Mouse (Mus musculus): ENCODE measurements around the gene Rhox6. TPM values are rescaled to one million over a fixed set of nuclear protein-coding genes. Genes with fewer than 3 reads are reported as not detected.
"Not testable (repeated sequence)": the region's sequence is repeated elsewhere in the genome, so short reads cannot be mapped to it uniquely, and the experiment has no call there.

The Rhox6 gene
- total RNA-seq (2014; rRNA removed), result not detected in 2 replicates
- polyA plus RNA-seq (2012; rRNA removed), result not detected in 2 replicates

DNA sequence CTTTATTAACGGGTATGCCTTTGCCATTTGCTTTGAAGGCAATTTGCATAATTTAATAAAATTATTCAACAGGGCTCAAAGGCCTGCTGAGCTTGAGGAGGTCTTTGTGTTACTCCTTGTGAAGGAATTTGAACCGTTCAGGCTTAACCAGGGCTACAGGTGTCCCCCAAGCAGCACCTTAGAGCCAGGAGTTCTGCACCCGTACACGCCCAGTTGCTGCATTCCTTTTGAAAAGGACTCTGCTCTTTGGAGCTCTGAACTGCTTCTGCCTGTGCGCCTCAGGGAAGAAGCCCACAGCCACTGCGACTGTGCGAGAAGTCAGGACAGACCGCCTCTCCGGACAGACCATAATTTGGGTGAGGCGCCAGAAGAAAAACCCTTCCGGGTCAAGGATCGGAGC, at the start of gene Rhox6:
Rhox6 (plus strand) TSS at position 301 of the 400 bp plus-strand sequence.
- not testable (repeated sequence) for H3K27ac ChIP-seq (replicated peaks; ENCODE audit: insufficient read depth, low read depth, low read length)
- 95% methylated on average over 5 of the region's 12 CpGs for WGBS

DNA sequence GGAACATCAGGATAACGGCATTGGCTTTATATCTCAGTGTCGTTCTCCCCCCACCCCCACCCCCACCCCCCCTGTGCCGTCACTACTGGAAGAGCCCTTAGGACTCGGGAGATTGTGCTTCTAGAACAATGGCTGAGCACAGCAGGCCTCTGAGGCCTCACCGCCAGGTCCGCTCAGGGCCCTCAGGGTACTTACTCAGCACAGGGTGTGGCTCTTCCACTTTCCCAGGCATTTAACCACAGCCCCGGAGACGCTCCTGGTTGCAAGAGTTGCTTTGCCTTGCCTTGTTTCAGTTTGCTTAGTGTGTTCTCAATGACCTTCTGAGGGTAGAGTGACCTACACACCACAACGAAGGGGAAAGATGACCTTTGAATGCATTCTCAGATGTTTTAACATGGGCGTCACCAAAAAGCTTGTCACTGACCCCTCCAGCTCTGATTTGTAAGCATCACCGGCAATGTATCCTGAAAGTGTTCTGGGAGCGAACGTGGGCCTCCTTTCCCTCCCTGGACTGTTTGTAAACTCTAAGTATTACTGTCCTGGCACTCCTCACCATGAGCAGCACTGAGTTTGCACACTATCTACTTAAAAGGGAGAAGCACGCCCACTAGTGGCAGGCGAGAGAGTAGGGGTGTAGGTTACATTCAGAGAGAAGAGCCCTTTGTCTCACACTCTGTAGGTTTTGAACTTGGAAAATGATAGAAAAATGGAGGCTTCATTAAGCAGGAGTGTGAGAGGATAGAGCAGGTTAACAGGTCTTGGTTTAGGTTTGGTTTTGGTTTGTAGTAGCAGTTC, 19.2 kb upstream of the Rhox6 start:
- 80% methylated on average over 15 of the region's 15 CpGs for WGBS
- Histone ChIP-seq H3K27ac (replicated peaks; ENCODE audit: insufficient read depth, low read depth, low read length) (no peak overlapping the region), H3K27me3 (ENCODE audit: control insufficient read depth, insufficient read depth, low read length) (no peaks in the 10 kb centered on the region), H3K4me1 (ENCODE audit: control insufficient read depth, insufficient read depth, low read length) (no peaks in the 10 kb centered on the region), H3K79me2 (ENCODE audit: control insufficient read depth, insufficient read depth, low read length) (no peaks in the 10 kb centered on the region), H3K36me3 (ENCODE audit: control insufficient read depth, insufficient read depth, low read length) (no peaks in the 10 kb centered on the region), H3K4me3 (ENCODE audit: insufficient read depth, low read depth, low read length) (no peak overlapping the region), H3K9ac (ENCODE audit: low read depth, low read length) (no peak overlapping the region)
- DNase-seq (ENCODE audit: extremely low read depth, low read depth, low spot score), result peak; percentile 41
- TF ChIP-seq CTCF (IDR thresholded peaks at IDR 0.05; ENCODE audit: low read depth, low read length) (peak; percentile 56; the same call in 1 of the 2 replicates), POLR2A (IDR thresholded peaks at IDR 0.05; ENCODE audit: extremely low read depth, insufficient read depth, low read length) (no peak)

More for the DNA sequence above, at the start of gene Rhox6:
- H3K36me3 ChIP-seq (ENCODE audit: control insufficient read depth, insufficient read depth, low read length); H3K79me2 ChIP-seq (ENCODE audit: control insufficient read depth, insufficient read depth, low read length); H3K4me3 ChIP-seq (ENCODE audit: insufficient read depth, low read depth, low read length); H3K27me3 ChIP-seq (ENCODE audit: control insufficient read depth, insufficient read depth, low read length); DNase-seq (ENCODE audit: extremely low read depth, low read depth, low spot score); H3K9ac ChIP-seq (ENCODE audit: low read depth, low read length); H3K4me1 ChIP-seq (ENCODE audit: control insufficient read depth, insufficient read depth, low read length): not testable (repeated sequence)

DNA sequence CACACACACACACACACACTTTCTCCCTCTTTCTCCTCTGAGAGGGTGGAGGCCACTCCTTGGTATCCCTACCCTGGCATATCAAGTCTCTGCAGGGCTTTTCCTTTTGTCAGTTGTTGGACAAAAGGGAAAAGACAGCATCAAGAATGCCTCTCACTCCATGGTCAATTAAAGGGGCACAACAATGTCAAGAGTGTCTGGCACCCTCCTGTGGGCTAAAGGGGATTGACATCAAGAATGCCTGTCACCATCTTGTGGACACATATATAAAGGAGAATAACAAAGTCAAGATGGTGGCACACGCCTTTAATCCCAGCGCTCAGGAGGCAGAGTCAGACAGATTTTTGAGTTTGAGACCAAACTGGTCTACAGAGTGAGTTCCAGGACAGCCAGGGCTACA, 17.3 kb upstream of the Rhox6 start:
- no peak overlapping the region for H3K9ac ChIP-seq (ENCODE audit: low read depth, low read length)
- no peaks in the 10 kb centered on the region for H3K79me2 ChIP-seq (ENCODE audit: control insufficient read depth, insufficient read depth, low read length)
- H3K27ac ChIP-seq (replicated peaks; ENCODE audit: insufficient read depth, low read depth, low read length), result no peak overlapping the region
- H3K4me1 ChIP-seq (ENCODE audit: control insufficient read depth, insufficient read depth, low read length), result no peaks in the 10 kb centered on the region
- no peaks in the 10 kb centered on the region for H3K27me3 ChIP-seq (ENCODE audit: control insufficient read depth, insufficient read depth, low read length)
- H3K36me3 ChIP-seq (ENCODE audit: control insufficient read depth, insufficient read depth, low read length), result no peaks in the 10 kb centered on the region
- no peak for DNase-seq (ENCODE audit: extremely low read depth, low read depth, low spot score)
- H3K4me3 ChIP-seq (ENCODE audit: insufficient read depth, low read depth, low read length), result no peak overlapping the region
- WGBS, result 86% methylated on average over 2 of the region's 2 CpGs
- TF ChIP-seq POLR2A (IDR thresholded peaks at IDR 0.05; ENCODE audit: extremely low read depth, insufficient read depth, low read length), result no peak
- no peak for TF ChIP-seq CTCF (IDR thresholded peaks at IDR 0.05; ENCODE audit: low read depth, low read length)

DNA sequence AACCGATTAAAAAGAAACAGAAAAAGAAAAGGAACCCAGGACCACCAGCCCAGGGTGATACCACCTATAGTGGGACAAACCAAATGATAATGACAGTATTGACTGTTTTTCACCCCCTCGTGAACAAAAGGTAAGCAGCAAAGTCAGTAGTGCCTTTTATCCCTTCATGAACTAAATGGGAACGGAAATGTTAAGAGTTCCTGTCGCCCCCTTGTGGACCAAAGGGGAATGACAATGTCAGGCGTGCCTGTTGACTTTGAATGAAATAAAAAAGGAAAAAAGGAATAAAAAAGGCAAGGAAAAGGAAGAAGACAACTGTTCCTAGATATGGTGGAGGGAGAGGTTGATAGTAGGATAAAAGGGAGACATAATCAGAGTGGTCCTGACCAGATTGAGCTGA, 15.5 kb upstream of the Rhox6 start:
- Histone ChIP-seq H3K4me1 (ENCODE audit: control insufficient read depth, insufficient read depth, low read length) (no peaks in the 10 kb centered on the region), H3K4me3 (ENCODE audit: insufficient read depth, low read depth, low read length) (no peak overlapping the region), H3K27me3 (ENCODE audit: control insufficient read depth, insufficient read depth, low read length) (no peaks in the 10 kb centered on the region), H3K36me3 (ENCODE audit: control insufficient read depth, insufficient read depth, low read length) (no peaks in the 10 kb centered on the region), H3K9ac (ENCODE audit: low read depth, low read length) (no peak overlapping the region), H3K79me2 (ENCODE audit: control insufficient read depth, insufficient read depth, low read length) (no peaks in the 10 kb centered on the region), H3K27ac (replicated peaks; ENCODE audit: insufficient read depth, low read depth, low read length) (no peak overlapping the region)
- WGBS, result 15% methylated on average over 5 of the region's 5 CpGs
- TF ChIP-seq CTCF (IDR thresholded peaks at IDR 0.05; ENCODE audit: low read depth, low read length) (peak; percentile 29; the same call in 1 of the 2 replicates), POLR2A (IDR thresholded peaks at IDR 0.05; ENCODE audit: extremely low read depth, insufficient read depth, low read length) (no peak)
- peak; percentile 11 for DNase-seq (ENCODE audit: extremely low read depth, low read depth, low spot score)

DNA sequence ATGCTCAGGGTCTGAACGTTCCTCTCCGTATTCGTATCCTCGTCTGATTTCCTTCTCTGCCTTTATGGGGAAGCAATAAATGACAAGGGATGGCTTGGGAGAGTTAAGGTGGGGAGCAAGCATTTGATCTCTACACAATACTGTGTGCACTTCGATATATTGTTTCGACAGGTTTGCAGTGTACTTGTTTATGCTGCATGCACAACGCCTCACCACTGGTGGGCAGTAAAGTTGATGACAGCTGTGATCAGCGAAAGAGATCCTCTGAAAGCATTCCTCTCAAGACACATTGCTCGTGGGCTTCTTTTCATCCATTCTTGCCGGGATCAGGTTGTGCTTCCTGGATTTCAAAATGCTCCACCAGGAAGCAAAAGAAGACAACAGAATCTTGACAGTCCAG, 11.0 kb upstream of the Rhox6 start:
- H3K36me3 ChIP-seq (ENCODE audit: control insufficient read depth, insufficient read depth, low read length), result no peaks in the 10 kb centered on the region
- DNase-seq (ENCODE audit: extremely low read depth, low read depth, low spot score), result no peak

DNA sequence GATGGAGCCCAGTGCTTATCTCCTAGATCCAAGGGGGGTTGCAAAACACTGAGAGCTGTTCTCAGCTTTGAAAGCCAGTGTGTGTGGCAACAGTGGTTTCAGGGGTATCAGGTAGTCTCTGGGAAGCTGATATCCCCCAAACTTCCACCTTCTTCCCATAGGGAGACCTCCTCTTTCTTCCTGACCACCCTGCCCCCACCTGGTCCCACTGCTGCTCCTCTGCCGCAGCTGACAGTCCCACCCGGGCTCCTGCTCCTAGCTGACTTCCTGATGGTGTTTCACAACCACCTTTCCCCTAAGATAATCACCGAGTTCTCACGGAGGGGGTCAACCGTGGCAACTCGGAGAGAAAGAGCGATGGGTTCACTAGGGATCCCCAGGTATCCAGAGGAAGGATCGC, 4.7 kb downstream of the Rhox6 start, which contains the start of gene Rhox7a:
Rhox7a (plus strand) TSS at position 301 of the 400 bp plus-strand sequence.
- not testable (repeated sequence) for H3K79me2 ChIP-seq (ENCODE audit: control insufficient read depth, insufficient read depth, low read length); H3K9ac ChIP-seq (ENCODE audit: low read depth, low read length); H3K27ac ChIP-seq (replicated peaks; ENCODE audit: insufficient read depth, low read depth, low read length); H3K36me3 ChIP-seq (ENCODE audit: control insufficient read depth, insufficient read depth, low read length); H3K4me3 ChIP-seq (ENCODE audit: insufficient read depth, low read depth, low read length); H3K4me1 ChIP-seq (ENCODE audit: control insufficient read depth, insufficient read depth, low read length); H3K27me3 ChIP-seq (ENCODE audit: control insufficient read depth, insufficient read depth, low read length); DNase-seq (ENCODE audit: extremely low read depth, low read depth, low spot score)
- WGBS, result 58% methylated on average over 8 of the region's 8 CpGs

More for the DNA sequence above, 11.0 kb upstream of the Rhox6 start:
- H3K4me1 ChIP-seq (ENCODE audit: control insufficient read depth, insufficient read depth, low read length), result no peaks in the 10 kb centered on the region
- H3K4me3 ChIP-seq (ENCODE audit: insufficient read depth, low read depth, low read length), result no peak overlapping the region
- WGBS, result 70% methylated on average over 10 of the region's 10 CpGs
- no peak overlapping the region for H3K27ac ChIP-seq (replicated peaks; ENCODE audit: insufficient read depth, low read depth, low read length)
- H3K27me3 ChIP-seq (ENCODE audit: control insufficient read depth, insufficient read depth, low read length), result no peaks in the 10 kb centered on the region
- no peak overlapping the region for H3K9ac ChIP-seq (ENCODE audit: low read depth, low read length)
- no peaks in the 10 kb centered on the region for H3K79me2 ChIP-seq (ENCODE audit: control insufficient read depth, insufficient read depth, low read length)
- no peak for TF ChIP-seq CTCF (IDR thresholded peaks at IDR 0.05; ENCODE audit: low read depth, low read length)
- no peak for TF ChIP-seq POLR2A (IDR thresholded peaks at IDR 0.05; ENCODE audit: extremely low read depth, insufficient read depth, low read length)
